Mouse (Mus musculus) heart, postnatal 4 days (tissue): ENCODE data around the gene Lce1a1. TPM values are rescaled to one million over a fixed set of nuclear protein-coding genes. Genes with fewer than 3 reads are reported as not detected.

Experiments used
- DNase-seq: peaks from one replicate; pipeline ENCODE4 v3.0.0; 2021
- total RNA-seq, 2 experiments: library from RNA; stranded (reverse); gene quantifications; 2 replicates each; pipeline ENCODE4 v1.2.3; 2021

Gene Lce1a1
- not detected for total RNA-seq

GRCm38 (mm10) chr3:92648207-92648606 is at the start of gene Lce1a1:
TSS of gene Lce1a1 (minus strand) at chr3:92648307.
- DNase-seq = no peak

DNA sequence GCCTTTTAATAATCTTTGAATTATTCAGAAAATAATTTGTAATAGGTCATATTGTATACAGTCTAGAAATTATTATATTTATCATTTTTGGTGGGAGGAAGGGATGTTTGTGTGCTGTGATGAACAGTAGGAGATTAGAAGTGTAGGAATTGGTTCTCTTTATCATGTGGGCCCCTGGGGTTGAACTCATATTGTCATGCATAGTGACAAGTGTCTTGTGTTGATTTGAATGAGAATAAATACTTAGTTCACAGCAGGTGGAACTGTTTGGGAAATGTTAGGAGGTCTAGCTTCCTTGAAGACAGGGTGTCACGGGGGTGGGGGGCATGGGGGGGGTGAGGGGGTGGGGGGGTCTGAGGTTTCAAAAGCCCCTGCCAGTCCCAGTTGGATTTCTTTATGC is 46.5 kb upstream of the Lce1a1 start:
- no peak for DNase-seq

GRCm38 (mm10) chr3:92691688-92692087 is 43.6 kb upstream of the Lce1a1 start:
- DNase-seq = no peak

DNA sequence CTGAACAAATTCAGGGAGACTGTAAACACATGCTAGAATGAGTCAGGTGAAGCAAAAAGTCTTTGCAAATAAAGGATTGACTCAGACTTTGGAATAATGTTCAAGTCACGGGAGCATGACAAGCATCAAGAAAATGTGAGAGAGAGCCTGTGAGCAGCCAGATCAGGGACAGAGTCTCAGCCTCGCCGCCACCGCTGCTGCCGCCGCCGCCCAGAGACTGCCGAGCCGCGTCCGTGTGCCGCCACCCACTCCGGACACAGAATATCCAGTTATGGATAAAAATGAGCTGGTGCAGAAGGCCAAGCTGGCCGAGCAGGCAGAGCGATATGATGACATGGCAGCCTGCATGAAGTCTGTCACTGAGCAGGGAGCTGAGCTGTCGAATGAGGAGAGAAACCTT is 41.0 kb upstream of the Lce1a1 start:
- DNase-seq = peak; percentile 34

- DNase-seq = no peak
Observed at GRCm38 (mm10) chr3:92687110-92687509, 39.0 kb upstream of the Lce1a1 start, which contains the start of gene Lce1d. TSS of gene Lce1d (minus strand) at chr3:92687210.

DNA sequence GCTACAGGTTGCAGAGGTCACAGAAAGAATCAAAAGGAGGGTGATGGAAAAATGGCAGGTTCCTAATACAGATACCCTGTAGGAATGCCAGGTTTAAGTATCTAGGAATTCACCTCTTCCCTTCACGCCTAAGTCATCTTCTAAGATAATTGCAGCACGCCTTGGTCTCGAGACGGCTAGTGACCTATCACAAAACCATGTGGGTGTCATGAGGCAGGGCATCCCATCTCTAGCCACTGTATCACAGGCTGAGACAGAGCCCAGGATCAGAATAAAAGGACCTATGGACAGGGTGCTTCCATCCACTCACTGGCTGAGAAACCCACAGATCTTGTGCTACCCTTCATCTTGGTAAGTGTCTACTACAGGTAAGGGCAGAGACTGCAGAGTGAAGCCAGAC is 30.8 kb upstream of the Lce1a1 start, which contains the start of gene Lce1c:
Lce1c (plus strand) TSS at position 301 of the 400 bp plus-strand sequence.
- DNase-seq = no peak

DNA sequence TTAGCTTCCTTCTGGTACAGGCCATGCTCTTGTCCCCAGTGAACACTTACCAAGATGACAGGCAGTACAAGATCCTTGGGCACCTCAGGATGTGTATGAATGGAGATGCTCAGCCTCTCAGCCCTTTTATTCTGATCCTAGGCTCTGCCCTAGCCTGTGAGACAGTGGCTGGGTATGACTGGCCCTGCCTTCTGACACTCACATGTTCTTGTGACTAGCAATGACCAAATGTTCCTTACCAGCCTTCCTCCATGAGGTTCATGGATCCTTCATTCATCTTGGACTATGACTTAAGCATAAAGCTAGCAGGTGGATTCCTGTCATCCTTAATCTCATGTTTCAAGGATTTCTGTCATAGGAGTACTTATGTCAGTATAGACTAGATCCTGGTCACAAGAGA is 22.1 kb upstream of the Lce1a1 start, which contains the start of gene Lce1a2:
Lce1a2 (minus strand) TSS at position 101 of the 400 bp plus-strand sequence.
- DNase-seq = no peak

- DNase-seq = no peak
Observed at GRCm38 (mm10) chr3:92656826-92657225, 8.7 kb upstream of the Lce1a1 start, which contains the start of gene Lce1b. TSS of gene Lce1b (minus strand) at chr3:92656926.

DNA sequence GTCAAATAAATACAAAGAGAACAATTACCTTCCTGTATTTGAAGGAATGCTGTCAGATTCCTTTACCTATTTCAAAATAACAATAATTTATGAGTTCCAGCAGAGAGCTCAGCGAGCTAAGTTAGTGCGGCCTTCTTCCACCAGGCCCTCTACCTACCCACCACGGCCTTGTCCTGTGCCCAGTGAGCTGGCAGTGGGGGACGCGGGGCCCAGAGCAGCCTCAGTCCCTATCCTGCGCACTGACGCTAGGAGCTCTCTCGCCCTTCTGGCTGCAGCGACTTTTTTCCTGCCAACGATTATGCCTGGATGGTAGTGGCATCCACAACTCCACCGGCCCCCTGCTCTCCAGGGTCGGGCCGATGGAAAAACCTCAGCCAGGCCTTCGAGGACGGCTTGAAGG is 8.3 kb downstream of the Lce1a1 start:
- DNase-seq = no peak

DNA sequence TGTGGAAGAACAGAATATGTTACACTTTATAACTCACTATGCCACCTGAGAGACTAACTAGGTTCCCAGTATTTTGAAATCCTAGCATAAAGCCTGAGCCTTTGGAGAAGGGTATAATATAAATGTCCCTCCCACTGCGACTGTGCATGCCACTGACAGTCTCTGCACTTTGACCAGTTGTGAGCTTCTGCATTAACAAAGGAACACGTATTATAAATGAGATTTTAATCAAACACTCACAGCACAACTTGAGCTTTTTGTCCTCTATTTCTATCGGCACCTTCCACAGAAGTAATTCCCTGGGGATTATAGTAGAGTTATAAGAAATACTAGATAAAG is 9.5 kb downstream of the Lce1a1 start:
- no peak for DNase-seq

DNA sequence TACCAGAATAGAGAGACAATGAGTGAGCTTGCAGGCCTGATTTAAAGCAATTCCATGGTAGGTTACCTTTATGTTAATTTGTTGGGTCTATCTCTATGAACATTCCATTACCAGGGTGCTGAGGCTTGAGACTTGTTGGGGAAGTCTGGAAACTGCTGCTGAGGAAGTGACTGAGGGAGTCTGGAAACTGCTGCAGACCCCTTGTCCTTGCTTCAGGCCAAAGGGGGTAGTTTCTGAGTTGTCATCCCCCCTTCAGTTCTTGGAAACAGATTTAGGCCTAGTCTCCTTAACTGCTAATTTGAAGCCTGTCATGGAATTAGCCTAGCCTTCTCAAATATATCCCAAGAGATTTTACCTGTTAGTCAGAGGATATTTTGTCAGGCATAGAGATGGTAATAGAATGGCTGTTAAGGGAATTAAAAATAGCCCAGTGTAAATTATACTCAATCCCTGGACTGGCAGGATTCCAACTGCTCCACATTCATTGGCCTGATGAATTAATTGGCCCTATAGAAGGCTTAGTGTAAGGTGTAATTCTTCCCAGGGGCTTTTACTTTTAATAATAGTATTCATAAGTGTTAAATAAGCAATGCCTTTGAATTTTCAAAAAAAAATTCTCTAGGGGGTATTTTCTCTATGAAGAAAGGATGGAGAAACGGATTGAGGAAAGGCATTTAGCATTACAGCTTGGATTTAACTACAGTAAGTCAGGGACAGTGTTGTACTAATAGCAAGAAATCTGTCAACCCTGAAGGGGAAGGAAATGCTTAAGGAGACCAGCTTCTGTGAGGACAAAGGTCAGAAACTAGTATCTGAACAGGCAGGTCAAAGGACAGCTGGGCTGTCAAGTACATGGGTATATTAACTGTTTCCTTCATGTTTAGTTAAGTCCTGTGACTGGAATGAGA is 10.1 kb downstream of the Lce1a1 start:
- DNase-seq = no peak

GRCm38 (mm10) chr3:92621560-92621959 is 26.5 kb downstream of the Lce1a1 start, which contains the start of gene Lce6a:
TSS of gene Lce6a (minus strand) at chr3:92621660.
- DNase-seq = no peak

- DNase-seq = no peak
Observed at GRCm38 (mm10) chr3:92609804-92610203, 38.3 kb downstream of the Lce1a1 start.

DNA sequence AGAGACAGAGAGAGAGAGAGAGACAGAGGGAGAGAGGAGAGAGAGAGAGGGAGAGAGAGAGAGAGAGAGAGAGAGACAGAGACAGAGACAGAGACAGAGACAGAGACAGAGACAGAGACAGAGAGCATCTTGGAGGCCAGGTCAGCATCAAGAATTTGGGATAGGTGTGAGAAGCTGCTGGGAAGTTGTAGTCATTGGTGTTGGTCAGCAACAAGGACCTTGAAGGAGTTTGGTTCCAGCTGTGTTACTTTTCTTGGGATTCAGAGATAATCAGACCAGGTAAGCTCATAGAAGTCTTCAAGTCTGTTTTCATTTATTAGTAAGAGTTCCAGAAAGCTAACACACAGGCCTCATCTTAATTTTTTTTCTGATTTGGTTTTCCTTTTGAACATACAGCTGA is 40.7 kb downstream of the Lce1a1 start, which contains the start of gene 2210017I01Rik:
2210017I01Rik (minus strand) TSS at position 101 of the 400 bp plus-strand sequence.
- no peak for DNase-seq

- DNase-seq = no peak
Observed at GRCm38 (mm10) chr3:92602169-92602568, 45.9 kb downstream of the Lce1a1 start.

- no peak for DNase-seq
Observed at GRCm38 (mm10) chr3:92600456-92600855, 47.7 kb downstream of the Lce1a1 start.

- no peak for DNase-seq
Observed at GRCm38 (mm10) chr3:92599973-92600372, 48.1 kb downstream of the Lce1a1 start.

- DNase-seq = no peak
Observed at GRCm38 (mm10) chr3:92598429-92598828, 49.7 kb downstream of the Lce1a1 start.

Other genes with a start within 250 kb of the Lce1a1 start
- gene Sprr2i, start 240.3 kb downstream of the Lce1a1 start, total RNA-seq = not detected
- gene Sprr2j-ps, start 230.2 kb downstream of the Lce1a1 start, total RNA-seq = not detected
- 1 to 10 TPM; 1.7 to 4.6 TPM for gene Gm9774, start 218.9 kb downstream of the Lce1a1 start, total RNA-seq
- gene Sprr2k, start 215.7 kb downstream of the Lce1a1 start, total RNA-seq = not detected
- not detected for gene Sprr1b, start 209.5 kb downstream of the Lce1a1 start, total RNA-seq
- not detected for gene Sprr3, start 189.6 kb downstream of the Lce1a1 start, total RNA-seq
- gene Sprr1a, start 162.4 kb downstream of the Lce1a1 start, total RNA-seq = not detected
- gene Sprr4, start 147.8 kb downstream of the Lce1a1 start, total RNA-seq = not detected
- gene 2310046K23Rik, start 113.8 kb downstream of the Lce1a1 start, total RNA-seq = not detected
- not detected for gene Ivl, start 74.6 kb downstream of the Lce1a1 start, total RNA-seq
- not detected for gene Smcp, start 59.3 kb downstream of the Lce1a1 start, total RNA-seq
- gene 2210017I01Rik, start 40.8 kb downstream of the Lce1a1 start, total RNA-seq = not detected
- not detected for gene Lce6a, start 26.6 kb downstream of the Lce1a1 start, total RNA-seq
- not detected for gene Lce1b, start 8.6 kb upstream of the Lce1a1 start, total RNA-seq
- not detected for gene Lce1a2, start 22.0 kb upstream of the Lce1a1 start, total RNA-seq
- not detected for gene Lce1c, start 30.9 kb upstream of the Lce1a1 start, total RNA-seq
- not detected for gene Lce1d, start 38.9 kb upstream of the Lce1a1 start, total RNA-seq
- gene Lce1e, start 60.8 kb upstream of the Lce1a1 start, total RNA-seq = not detected
- not detected for gene Lce1f, start 72.0 kb upstream of the Lce1a1 start, total RNA-seq
- not detected for gene Gm38119, start 90.8 kb upstream of the Lce1a1 start, total RNA-seq
- not detected for gene Lce1g, start 104.0 kb upstream of the Lce1a1 start, total RNA-seq
- not detected for gene Lce1h, start 116.8 kb upstream of the Lce1a1 start, total RNA-seq
- not detected for gene Lce1i, start 130.6 kb upstream of the Lce1a1 start, total RNA-seq
- not detected for gene Lce1j, start 142.2 kb upstream of the Lce1a1 start, total RNA-seq
- not detected for gene Lce1k, start 159.6 kb upstream of the Lce1a1 start, total RNA-seq
- not detected for gene Kprp, start 178.9 kb upstream of the Lce1a1 start, total RNA-seq
- not detected for gene Lce1l, start 203.0 kb upstream of the Lce1a1 start, total RNA-seq
- not detected for gene 2310050C09Rik, start 221.9 kb upstream of the Lce1a1 start, total RNA-seq